Mouse (Mus musculus) 416B (cell line): ENCODE measurements at regions not wholly inside any gene's neighbourhood (a gene's known extent, or its start where the extent isn't known, plus 50 kb on each side); places are given as distances from the start of the nearest gene placed in this dataset.

Source experiments
- DNase-seq: peaks from one replicate; pipeline ENCODE4 v3.0.0; 2011; ENCODE audit warnings: low read depth

DNA sequence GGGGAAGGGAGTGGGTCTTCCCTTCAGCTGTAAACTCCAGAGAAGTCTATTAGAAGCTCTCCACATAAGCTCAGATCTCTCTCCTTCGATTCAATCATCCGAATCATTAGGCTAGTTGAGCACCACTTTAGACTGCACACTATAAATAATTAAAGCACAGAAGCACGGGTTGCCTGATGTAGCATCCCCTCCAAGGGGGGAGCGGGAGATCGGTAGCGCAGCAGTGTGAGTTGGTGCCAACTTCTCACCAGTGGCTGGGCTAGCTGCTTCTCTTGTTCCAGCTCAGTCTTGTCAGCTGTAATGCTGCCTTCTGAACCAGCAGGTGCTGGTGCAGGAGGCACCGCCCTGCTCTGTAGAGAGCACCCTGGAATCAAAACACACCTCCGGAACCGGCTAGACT lies 78.6 kb downstream of the A830031A19Rik start:
- no peak for DNase-seq

DNA sequence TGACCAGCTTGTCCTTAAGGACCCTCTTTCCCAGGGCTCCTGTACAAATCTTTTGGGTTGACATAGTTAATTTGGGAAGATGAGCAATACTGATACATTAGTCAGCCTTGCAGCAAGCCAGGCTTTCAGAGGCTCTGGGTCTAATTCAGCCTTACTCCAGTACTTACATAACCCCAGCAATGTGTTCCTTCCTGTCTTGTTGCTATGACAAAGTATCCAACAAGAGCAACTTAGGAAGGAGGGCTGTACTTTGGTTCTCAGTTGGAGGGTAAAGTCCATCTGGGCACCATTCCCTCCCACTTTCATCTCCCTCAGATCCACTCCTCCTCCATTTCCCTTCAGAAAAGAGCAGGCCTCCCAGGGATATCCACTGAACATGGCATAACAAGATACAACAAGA lies 80.7 kb downstream of the A830031A19Rik start:
- no peak for DNase-seq

DNA sequence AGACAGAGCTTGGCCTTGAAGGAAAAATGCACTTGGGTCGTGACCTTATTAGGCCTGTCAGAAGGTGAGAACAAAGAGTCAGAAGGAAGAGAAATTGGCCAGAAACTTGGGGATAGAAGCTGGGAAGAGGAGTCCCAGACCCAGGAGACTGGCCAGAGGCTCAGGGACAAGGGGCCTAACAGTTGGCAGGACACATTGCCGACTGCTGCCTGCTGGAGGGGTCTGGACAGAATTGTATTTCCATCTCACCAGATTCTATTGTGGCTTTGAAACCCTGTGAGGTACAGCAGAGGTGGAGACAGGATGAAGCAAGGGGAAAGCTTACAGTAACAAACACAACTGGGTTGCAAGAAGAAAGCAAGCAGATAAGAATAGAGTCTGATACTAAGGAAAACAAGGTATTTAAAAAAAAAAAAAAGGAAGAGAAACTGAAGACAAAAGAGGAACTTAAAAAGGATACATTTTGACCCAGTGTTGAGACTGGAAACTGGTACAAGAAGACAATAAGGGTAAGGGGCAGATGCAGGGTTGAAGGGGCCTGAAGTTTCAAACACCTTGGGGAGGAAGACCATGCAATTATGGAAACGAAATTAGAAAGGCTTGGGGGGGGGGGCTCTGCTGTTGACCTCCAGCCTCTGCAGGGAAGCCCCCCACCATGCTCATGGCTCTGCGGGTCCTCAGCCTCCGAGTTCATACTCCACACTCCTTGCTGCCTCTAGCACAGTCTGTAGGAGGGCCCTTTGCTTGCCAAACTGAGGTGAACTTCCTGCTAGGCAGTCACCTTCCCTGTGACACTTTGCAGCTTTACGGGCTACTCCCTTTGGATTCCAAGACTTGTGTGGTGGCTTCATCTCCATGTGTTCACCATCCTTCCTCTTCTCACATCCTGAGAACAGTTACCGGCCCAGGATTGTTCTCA lies 87.1 kb downstream of the A830031A19Rik start:
- no peak for DNase-seq

GRCm38 (mm10) chr11:23985231-23985630 lies 89.6 kb downstream of the A830031A19Rik start:
- DNase-seq = no peak

- DNase-seq = peak; percentile 68
Observed at GRCm38 (mm10) chr11:23979332-23979731, 84.3 kb upstream of the Papolg start.

DNA sequence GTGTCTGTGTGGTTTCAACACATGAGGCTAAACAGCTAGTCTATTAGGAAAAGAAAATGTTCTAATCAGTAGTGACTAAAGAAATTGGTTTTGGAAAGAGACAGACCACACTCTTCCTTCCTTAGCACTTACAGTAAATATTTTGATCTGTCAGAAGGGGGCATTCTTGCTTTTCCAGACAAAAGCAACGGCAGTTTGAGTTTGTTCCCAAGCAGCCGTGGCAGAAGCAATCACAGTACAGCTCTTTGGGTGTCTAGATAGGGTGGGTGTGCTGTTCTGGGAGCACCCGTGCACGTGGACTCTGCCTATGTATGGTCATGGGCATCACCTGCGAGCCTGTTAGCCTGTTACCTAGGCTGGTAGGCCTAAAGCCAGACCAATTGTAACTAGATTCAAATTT lies 83.2 kb upstream of the Papolg start:
- DNase-seq = no peak

DNA sequence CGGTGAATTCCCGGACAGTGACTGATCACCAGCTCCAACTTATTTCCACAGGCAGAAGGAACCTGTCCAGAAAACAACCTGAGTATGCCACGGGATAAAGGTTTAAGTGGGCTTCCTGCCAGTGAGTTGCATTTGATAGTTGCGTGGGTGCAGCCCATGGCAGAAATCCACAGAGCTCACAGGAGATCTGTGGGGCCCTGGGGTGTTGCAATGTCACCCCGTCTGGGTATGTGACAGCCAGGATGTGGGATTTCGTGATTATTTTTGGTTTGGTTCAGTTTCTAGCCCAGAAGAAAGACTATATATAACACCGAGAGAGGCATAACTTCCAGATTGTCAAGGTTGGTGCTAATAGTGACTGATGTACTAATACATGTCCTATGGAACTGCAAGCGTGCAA lies 82.0 kb upstream of the Papolg start:
- DNase-seq = no peak

GRCm38 (mm10) chr11:23954323-23954722 lies 59.3 kb upstream of the Papolg start:
- peak; percentile 73 for DNase-seq

DNA sequence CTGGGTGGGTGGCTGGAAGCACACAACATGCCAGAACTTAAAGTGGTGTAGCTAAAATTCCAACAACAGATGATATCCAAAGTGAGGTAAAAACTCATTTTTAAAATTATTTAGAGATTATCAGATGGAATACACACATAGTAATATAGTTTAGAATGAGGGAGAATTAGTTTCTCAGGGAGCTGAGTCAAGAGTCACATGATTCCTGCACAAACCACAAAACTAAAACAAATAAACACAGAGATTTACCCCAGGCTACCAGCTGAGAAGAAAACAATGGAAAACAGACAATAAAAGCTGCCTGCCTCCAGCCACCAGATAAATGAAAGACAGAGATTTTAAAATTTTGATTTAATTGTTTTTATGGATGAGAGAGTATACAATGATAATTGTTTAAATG lies 50.9 kb upstream of the Papolg start:
- no peak for DNase-seq
